Mouse (Mus musculus) liver, postnatal 0 days (tissue): ENCODE measurements around the gene Gm17018.

Experiments
- CTCF ChIP-seq: sonication (generic); IDR thresholded peaks from 2 replicates; pipeline ENCODE4 v1.5.1; 2016; ENCODE audit warnings: antibody characterized with exemption, low read depth
- EP300 ChIP-seq: IDR thresholded peaks from 2 replicates; pipeline ENCODE4 v1.6.1; 2016; ENCODE audit warnings: antibody characterized with exemption, low read depth, mild to moderate bottlenecking

- TF ChIP-seq EP300 = no peak
- TF ChIP-seq CTCF = no peak
Observed at GRCm38 (mm10) chr19:45596434-45596833, 36.0 kb downstream of the Gm17018 start.
